Mouse (Mus musculus) layer of hippocampus, postnatal 36 days (tissue): ENCODE measurements around the gene Itga6. TPM values are rescaled to one million over a fixed set of nuclear protein-coding genes. Genes with fewer than 3 reads are reported as not detected.
"Not testable (repeated sequence)": the region's sequence is repeated elsewhere in the genome, so short reads cannot be mapped to it uniquely, and the experiment has no call there.

ENCODE experiments used
- DNase-seq, 2 experiments: peaks; one replicate each; pipeline ENCODE4 v3.0.0; 2022
- total RNA-seq, 2 experiments: library from RNA; stranded (reverse); gene quantifications; 2 replicates each; pipeline ENCODE4 v1.2.3; 2021

Itga6 gene
- total RNA-seq, 2 experiments from 2014 or later, result 28.2 to 30.5 TPM

DNA sequence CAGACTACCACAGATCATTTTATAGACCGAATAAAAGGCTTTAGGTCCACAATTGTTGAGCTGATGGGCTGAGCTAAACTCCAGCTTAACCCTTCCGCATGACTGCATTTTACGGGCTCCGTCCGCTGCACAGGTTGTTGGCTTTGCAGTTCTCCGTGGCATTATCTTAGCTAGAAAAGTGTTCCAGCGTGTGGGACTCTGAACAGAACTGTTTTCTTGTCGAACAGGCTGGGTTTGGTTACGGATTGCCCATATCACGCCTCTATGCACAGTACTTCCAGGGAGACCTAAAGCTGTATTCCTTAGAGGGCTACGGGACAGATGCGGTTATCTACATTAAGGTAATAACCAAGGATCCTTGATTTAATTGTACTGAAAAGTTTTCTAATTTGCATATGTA, 152.0 kb downstream of the Itga6 start:
- DNase-seq, result no peak

- peak in 1 of 2 experiments; percentile 35 for DNase-seq
Measured at GRCm38 (mm10) chr2:71898335-71898856, 153.0 kb downstream of the Itga6 start.

DNA sequence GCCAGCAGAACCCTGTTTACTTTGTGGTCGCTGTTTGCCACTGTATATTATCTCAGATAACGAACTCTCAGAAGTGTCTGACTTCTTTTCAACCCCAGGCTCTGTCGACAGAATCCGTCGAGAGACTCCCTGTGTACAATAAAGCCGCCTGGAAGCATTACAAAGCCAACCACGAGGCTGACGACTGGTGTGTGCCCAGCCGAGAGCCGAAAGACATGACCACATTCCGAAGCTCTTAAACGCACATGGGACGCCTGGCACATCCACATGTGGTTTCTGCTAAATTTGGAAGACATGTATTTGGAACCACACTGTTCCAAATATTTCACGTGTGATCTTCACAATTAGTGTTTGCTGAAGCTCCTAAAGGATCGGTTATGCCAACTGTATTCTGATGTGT, 154.5 kb downstream of the Itga6 start:
- no peak for DNase-seq

DNA sequence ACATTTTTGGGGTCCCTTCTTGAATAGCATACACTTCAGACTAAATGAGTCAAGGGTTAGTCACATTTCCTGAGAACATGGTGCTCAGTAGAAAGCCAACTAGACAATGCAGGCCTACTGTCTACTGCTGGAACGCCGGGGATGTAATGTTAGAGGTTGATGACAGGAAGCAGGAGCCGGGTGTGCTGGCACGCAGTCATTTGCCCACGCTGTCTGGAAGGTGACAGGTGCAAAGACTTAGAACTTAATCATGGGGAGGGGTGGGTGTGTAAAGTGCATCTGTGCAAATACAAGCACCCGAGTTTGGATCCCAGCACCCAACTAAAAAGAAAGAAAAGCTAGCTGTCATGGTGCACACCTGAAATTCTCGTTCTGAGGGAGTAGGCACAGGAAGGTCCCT, 159.7 kb downstream of the Itga6 start:
- DNase-seq, result no peak

GRCm38 (mm10) chr2:71906356-71906755, 160.9 kb downstream of the Itga6 start:
- not testable (repeated sequence) for DNase-seq

Other genes with a start within 250 kb of the Itga6 start
- gene Dlx1, start 217.5 kb upstream of the Itga6 start, total RNA-seq, result 10 to 100 TPM; 15.0 to 16.2 TPM
- gene Dlx2, start 198.9 kb upstream of the Itga6 start, total RNA-seq, result 1 to 10 TPM; 4.9 to 5.3 TPM
- 10 to 100 TPM; 42.0 to 43.3 TPM for gene Pdk1, start 127.6 kb downstream of the Itga6 start, total RNA-seq
- gene Rapgef4, start 235.6 kb downstream of the Itga6 start, total RNA-seq, result 100 to 1,000 TPM; 339 to 358 TPM